Mouse (Mus musculus) hindbrain, embryonic 16.5 days (tissue): Measurements from ENCODE around the gene Sesn2. TPM values are rescaled to one million over a fixed set of nuclear protein-coding genes. Genes with fewer than 3 reads are reported as not detected.

Source experiments
- ATAC-seq: fragments of 200-750 bp; cut with Nextera tagmentation; 2 replicates; pipeline ENCODE4 v1.8.0; 2017; ENCODE audit warnings: moderate TSS enrichment, moderate library complexity
- H3K27ac ChIP-seq: fragments of 300-500 bp; sonication (generic); 2 replicates; pipeline ENCODE4 v1.5.1; 2014; ENCODE audit warnings: low read depth, mild to moderate bottlenecking, control low read depth, low read length, moderate library complexity
- H3K27me3 ChIP-seq: fragments of 300-500 bp; sonication (generic); replicated peaks from 2 replicates; pipeline ENCODE4 v1.6.1; 2014; ENCODE audit warnings: low read length; ENCODE audit not compliant: control insufficient read depth, insufficient read depth
- H3K36me3 ChIP-seq: fragments of 300-500 bp; sonication (generic); 2 replicates; pipeline ENCODE4 v1.6.1; 2014; ENCODE audit warnings: mild to moderate bottlenecking, low read length, moderate library complexity, mixed read lengths; ENCODE audit not compliant: control insufficient read depth, insufficient read depth
- H3K4me1 ChIP-seq: fragments of 300-500 bp; sonication (generic); 2 replicates; pipeline ENCODE4 v1.6.1; 2014; ENCODE audit warnings: low read depth, low read length; ENCODE audit not compliant: control insufficient read depth, insufficient read depth
- H3K4me2 ChIP-seq: fragments of 300-500 bp; sonication (generic); 2 replicates; pipeline ENCODE4 v1.6.1; 2014; ENCODE audit warnings: mild to moderate bottlenecking, low read length, control low read depth, moderate library complexity
- H3K4me3 ChIP-seq: fragments of 300-500 bp; sonication (generic); 2 replicates; pipeline ENCODE4 v1.5.1; 2014; ENCODE audit warnings: mild to moderate bottlenecking, low read length, control low read depth, moderate library complexity
- H3K9ac ChIP-seq: fragments of 300-500 bp; sonication (generic); 2 replicates; pipeline ENCODE4 v1.6.1; 2014; ENCODE audit warnings: low read depth, mild to moderate bottlenecking, control low read depth, low read length, moderate library complexity
- H3K9me3 ChIP-seq: fragments of 300-500 bp; sonication (generic); 2 replicates; pipeline ENCODE4 v1.6.1; 2014; ENCODE audit warnings: mild to moderate bottlenecking, low read length, moderate library complexity; ENCODE audit not compliant: control insufficient read depth
- WGBS: fragments of 180-500 bp; shearing (Covaris S2); extraction: QIAGEN DNeasy Blood & Tissue Kit; methylation state at CpG from one replicate; pipeline ENCODE4 v1.1.7; 2014; 5-methylcytosine and 5-hydroxymethylcytosine counted together
- polyA plus RNA-seq: library from polyadenylated mRNA; unstranded; fragments of >200 nt; fragmentation: Nextera tagmentation; extraction: Ambion mirVana; gene quantifications from 2 replicates; pipeline ENCODE4 v1.2.1, GENCODE M21; 2015

The Sesn2 gene
- polyA plus RNA-seq, 1 experiment from 2014 or later = 13.3 TPM

- H3K9me3 ChIP-seq = no peaks in the 10 kb centered on the region
- 78% methylated on average over 4 of the region's 4 CpGs for WGBS
- H3K4me3 ChIP-seq = no peak overlapping the region
- no peaks in the 10 kb centered on the region for H3K27me3 ChIP-seq
- no peak for ATAC-seq
- no peaks in the 10 kb centered on the region for H3K4me1 ChIP-seq
- H3K36me3 ChIP-seq = no peaks in the 10 kb centered on the region
- no peak overlapping the region for H3K9ac ChIP-seq
- no peak overlapping the region for H3K27ac ChIP-seq
- H3K4me2 ChIP-seq = no peak overlapping the region
These were observed 35.7 kb downstream of the Sesn2 start for GRCm38 (mm10) chr4:132474631-132475030.

GRCm38 (mm10) chr4:132473411-132473810, 36.9 kb downstream of the Sesn2 start:
- no peak overlapping the region for H3K9ac ChIP-seq
- 90% methylated on average over 9 of the region's 9 CpGs for WGBS
- ATAC-seq = no peak
- H3K27ac ChIP-seq = no peak overlapping the region
- no peaks in the 10 kb centered on the region for H3K36me3 ChIP-seq
- H3K4me1 ChIP-seq = no peaks in the 10 kb centered on the region
- H3K27me3 ChIP-seq = no peaks in the 10 kb centered on the region
- no peak overlapping the region for H3K4me2 ChIP-seq
- H3K4me3 ChIP-seq = no peak overlapping the region
- no peaks in the 10 kb centered on the region for H3K9me3 ChIP-seq

- Histone ChIP-seq H3K27ac (no peak overlapping the region), H3K4me2 (no peak overlapping the region), H3K27me3 (no peaks in the 10 kb centered on the region), H3K9me3 (no peaks in the 10 kb centered on the region), H3K36me3 (no peaks in the 10 kb centered on the region), H3K4me3 (no peak overlapping the region), H3K9ac (no peak overlapping the region), H3K4me1 (no peaks in the 10 kb centered on the region)
- ATAC-seq = no peak
- WGBS = 33% methylated on average over 3 of the region's 3 CpGs
These were observed 40.4 kb downstream of the Sesn2 start for GRCm38 (mm10) chr4:132469873-132470272.

- Histone ChIP-seq H3K4me3 (peak overlapping the region; percentile 73), H3K27ac (peak overlapping the region; percentile 9; the same call in 1 of the 2 replicates), H3K9me3 (no peaks in the 10 kb centered on the region), H3K36me3 (peaks cover 10% of the 10 kb centered on the region), H3K9ac (peak overlapping the region; percentile 72; the same call in 1 of the 2 replicates), H3K4me2 (peak overlapping the region; percentile 90), H3K4me1 (peaks cover 12% of the 10 kb centered on the region), H3K27me3 (no peaks in the 10 kb centered on the region)
- peak; percentile 14; the same call in 1 of the 2 replicates for ATAC-seq
- 2% methylated on average over 5 of the region's 5 CpGs for WGBS
These were observed 46.1 kb downstream of the Sesn2 start for GRCm38 (mm10) chr4:132464255-132464613.

GRCm38 (mm10) chr4:132463430-132464254, 46.7 kb downstream of the Sesn2 start, which contains the start of gene Med18:
Gene Med18, minus strand, starts transcription at chr4:132463921.
- peaks cover 12% of the 10 kb centered on the region for H3K36me3 ChIP-seq
- ATAC-seq = peak; percentile 98
- H3K4me2 ChIP-seq = peak within 1 kb of the TSS; percentile 90
- H3K9me3 ChIP-seq = no peaks in the 10 kb centered on the region
- peak within 1 kb of the TSS; percentile 52 for H3K27ac ChIP-seq
- H3K9ac ChIP-seq = peak within 1 kb of the TSS; percentile 72
- peak within 1 kb of the TSS; percentile 73 for H3K4me3 ChIP-seq
- WGBS = under 1% methylated on average over 44 of the region's 44 CpGs
- no peaks in the 10 kb centered on the region for H3K27me3 ChIP-seq
- H3K4me1 ChIP-seq = peaks cover 12% of the 10 kb centered on the region

GRCm38 (mm10) chr4:132462836-132463235, 47.5 kb downstream of the Sesn2 start:
- peak overlapping the region; percentile 73 for H3K4me3 ChIP-seq
- no peaks in the 10 kb centered on the region for H3K9me3 ChIP-seq
- ATAC-seq = no peak
- no peaks in the 10 kb centered on the region for H3K27me3 ChIP-seq
- 11% methylated on average over 11 of the region's 11 CpGs for WGBS
- H3K4me2 ChIP-seq = peak overlapping the region; percentile 90
- peaks cover 16% of the 10 kb centered on the region for H3K36me3 ChIP-seq
- H3K27ac ChIP-seq = no peak overlapping the region
- peak overlapping the region; percentile 72 for H3K9ac ChIP-seq
- peaks cover 12% of the 10 kb centered on the region for H3K4me1 ChIP-seq

GRCm38 (mm10) chr4:132460225-132460624, 50.1 kb downstream of the Sesn2 start:
- Histone ChIP-seq H3K4me3 (no peak overlapping the region), H3K27ac (no peak overlapping the region), H3K36me3 (peaks cover 19% of the 10 kb centered on the region), H3K4me2 (no peak overlapping the region), H3K9ac (no peak overlapping the region), H3K27me3 (no peaks in the 10 kb centered on the region), H3K4me1 (peaks cover 12% of the 10 kb centered on the region), H3K9me3 (no peaks in the 10 kb centered on the region)
- WGBS = 90% methylated on average over 8 of the region's 8 CpGs
- no peak for ATAC-seq

- Histone ChIP-seq H3K4me1 (no peaks in the 10 kb centered on the region), H3K27ac (no peak overlapping the region), H3K4me3 (no peak overlapping the region), H3K27me3 (no peaks in the 10 kb centered on the region), H3K9ac (no peak overlapping the region), H3K9me3 (no peaks in the 10 kb centered on the region), H3K4me2 (no peak overlapping the region), H3K36me3 (peaks cover 19% of the 10 kb centered on the region)
- WGBS = 93% methylated on average over 6 of the region's 6 CpGs
- no peak for ATAC-seq
These were observed 54.7 kb downstream of the Sesn2 start for GRCm38 (mm10) chr4:132455561-132455960.

GRCm38 (mm10) chr4:132455146-132455545, 55.2 kb downstream of the Sesn2 start:
- no peaks in the 10 kb centered on the region for H3K27me3 ChIP-seq
- 82% methylated on average over 3 of the region's 3 CpGs for WGBS
- no peaks in the 10 kb centered on the region for H3K9me3 ChIP-seq
- H3K27ac ChIP-seq = no peak overlapping the region
- H3K4me1 ChIP-seq = no peaks in the 10 kb centered on the region
- no peak overlapping the region for H3K4me3 ChIP-seq
- no peak for ATAC-seq
- peaks cover 16% of the 10 kb centered on the region for H3K36me3 ChIP-seq
- no peak overlapping the region for H3K9ac ChIP-seq
- no peak overlapping the region for H3K4me2 ChIP-seq
